ENCODE assay signal across 8 mouse cellular contexts in genomic region chrX:159255123-159255978, GRCm38 (mm10). TPM values are rescaled to one million over a fixed set of nuclear protein-coding genes. Genes with fewer than 3 reads are reported as not detected.
DNase-seq lines count a peak whose midpoint lies in the region; ATAC-seq and TF ChIP-seq lines count a peak whose summit lies in the region.

No protein-coding gene starts in this region.

- peak; percentile 61 to 82; a peak in 3 of 4 replicates for TF ChIP-seq POLR2A in MEL (IDR thresholded peaks at IDR 0.05; ENCODE audit: control insufficient read depth in 1 of 2, insufficient read depth in 1 of 2, low read depth in 1 of 2, low read length in 2 of 2, poor library complexity in 1 of 2)

- peaks cover 0 to 18% of the 10 kb centered on the region in 2 experiments; a peak in 3 of 4 replicates for H3K4me1 ChIP-seq in MEL (ENCODE audit: control insufficient read depth in 1 of 2, insufficient read depth in 2 of 2, low read length in 2 of 2)
- H3K4me1 ChIP-seq in forebrain, postnatal 0 days (ENCODE audit: insufficient read depth), result no peaks in the 10 kb centered on the region
- H3K4me1 ChIP-seq in lung, postnatal 0 days (ENCODE audit: insufficient read depth, low read depth, low read length), result no peaks in the 10 kb centered on the region

- peak overlapping the region; percentile 64 for H3K4me2 ChIP-seq in forebrain, postnatal 0 days (ENCODE audit: low read depth)
- peak overlapping the region; percentile 62 for H3K4me2 ChIP-seq in lung, postnatal 0 days (replicated peaks; ENCODE audit: low read depth, low read length)

- ATAC-seq in forebrain, postnatal 0 days, result peak; percentile 96
- ATAC-seq in lung, postnatal 0 days, result peak; percentile 96

- 27% methylated on average over 56 of the region's 71 CpGs for WGBS in forebrain, postnatal 0 days
- WGBS in lung, postnatal 0 days, result 18% methylated on average over 36 of the region's 71 CpGs

- peak overlapping the region; percentile 82 to 100 for H3K4me3 ChIP-seq in MEL (ENCODE audit: control insufficient read depth in 1 of 2, insufficient read depth in 1 of 2, low read depth in 2 of 2, low read length in 2 of 2)
- peak overlapping the region; percentile 54 for H3K4me3 ChIP-seq in forebrain, postnatal 0 days (ENCODE audit: low read depth, low read length)
- peak overlapping the region; percentile 62 for H3K4me3 ChIP-seq in lung, postnatal 0 days (ENCODE audit: low read depth, low read length)

- TF ChIP-seq RAD21 in MEL (IDR thresholded peaks at IDR 0.05; ENCODE audit: low read depth, low read length), result no peak

- peak overlapping the region; percentile 98 for H3K9ac ChIP-seq in MEL (ENCODE audit: control insufficient read depth, low read depth, low read length, poor library complexity, severe bottlenecking)
- peak overlapping the region; percentile 57 for H3K9ac ChIP-seq in forebrain, postnatal 0 days
- peak overlapping the region; percentile 50; the same call in 1 of the 2 replicates for H3K9ac ChIP-seq in lung, postnatal 0 days (replicated peaks; ENCODE audit: low read depth)

- H3K27me3 ChIP-seq in MEL (ENCODE audit: control insufficient read depth in 1 of 2, insufficient read depth in 2 of 2, low read length in 2 of 2), result peaks cover 5 to 8% of the 10 kb centered on the region in 2 experiments
- no peaks in the 10 kb centered on the region for H3K27me3 ChIP-seq in forebrain, postnatal 0 days (ENCODE audit: insufficient read depth, low read length)
- H3K27me3 ChIP-seq in lung, postnatal 0 days (replicated peaks; ENCODE audit: insufficient read depth, low read length), result no peaks in the 10 kb centered on the region

- no peaks in the 10 kb centered on the region for H3K9me3 ChIP-seq in MEL (replicated peaks; ENCODE audit: insufficient read depth, low read length)
- H3K9me3 ChIP-seq in forebrain, postnatal 0 days (ENCODE audit: low read length), result no peaks in the 10 kb centered on the region
- H3K9me3 ChIP-seq in lung, postnatal 0 days (ENCODE audit: low read length), result no peaks in the 10 kb centered on the region

- H3K79me2 ChIP-seq in MEL (ENCODE audit: control insufficient read depth, insufficient read depth, low read length, poor library complexity), result peaks cover 16% of the 10 kb centered on the region

- TF ChIP-seq EP300 in MEL (IDR thresholded peaks at IDR 0.05; ENCODE audit: low read depth in 1 of 2, low read length in 2 of 2), result no peak
- no peak for TF ChIP-seq EP300 in lung, postnatal 0 days (IDR thresholded peaks at IDR 0.05)

- peak overlapping the region; percentile 82 for H3K27ac ChIP-seq in MEL (ENCODE audit: control insufficient read depth, low read depth, low read length)
- H3K27ac ChIP-seq in forebrain, postnatal 0 days (ENCODE audit: low read depth, low read length), result peak overlapping the region; percentile 81
- peak overlapping the region; percentile 87 for H3K27ac ChIP-seq in lung, postnatal 0 days (ENCODE audit: low read length)

- peak in 2 of 3 experiments; percentile 7 to 29; a peak in 2 of 6 replicates for TF ChIP-seq CTCF in MEL (IDR thresholded peaks at IDR 0.05 in 2 of 3, conservative IDR thresholded peaks at IDR 0.05 in 1 of 3; ENCODE audit: control insufficient read depth in 1 of 3, insufficient read depth in 1 of 3, low read depth in 2 of 3, low read length in 3 of 3, poor library complexity in 1 of 3, severe bottlenecking in 1 of 3)
- TF ChIP-seq CTCF in forebrain, postnatal 0 days (IDR thresholded peaks at IDR 0.05; ENCODE audit: low read depth), result peak; percentile 53
- peak; percentile 55 for TF ChIP-seq CTCF in lung, postnatal 0 days (IDR thresholded peaks at IDR 0.05)

- H3K36me3 ChIP-seq in MEL (ENCODE audit: control insufficient read depth in 1 of 2, insufficient read depth in 2 of 2, low read length in 2 of 2), result peaks cover 0 to 10% of the 10 kb centered on the region in 2 experiments; a peak in 2 of 4 replicates
- H3K36me3 ChIP-seq in forebrain, postnatal 0 days (ENCODE audit: insufficient read depth), result no peaks in the 10 kb centered on the region
- no peaks in the 10 kb centered on the region for H3K36me3 ChIP-seq in lung, postnatal 0 days (ENCODE audit: insufficient read depth, low read length)

- DNase-seq in MEL (ENCODE audit: low read depth, low spot score), result peak; percentile 97
- DNase-seq in cerebellum, adult 18-20 months, result peak; percentile 84 to 86
- peak; percentile 87 for DNase-seq in forebrain, postnatal 0 days
- peak; percentile 88 for DNase-seq in heart, postnatal 4 days
- peak; percentile 72 to 79 for DNase-seq in layer of hippocampus, postnatal 10 days (ENCODE audit: low spot score in 2 of 2)
- peak; percentile 94 for DNase-seq in lung, postnatal 0 days (ENCODE audit: low spot score)
- peak; percentile 41 for DNase-seq in ovary, postnatal 10 days (ENCODE audit: low spot score)
- peak; percentile 89 for DNase-seq in thymus, postnatal 0 days (ENCODE audit: low spot score)

TF ChIP-seq in MEL, 35 proteins besides CTCF, POLR2A, EP300 and RAD21:
- peak; percentile 92; the same call in 1 of the 2 replicates for TF ChIP-seq MAZ (IDR thresholded peaks at IDR 0.05; ENCODE audit: low read depth, low read length)
- peak; percentile 58; the same call in 1 of the 2 replicates for TF ChIP-seq POLR2AphosphoS2 (IDR thresholded peaks at IDR 0.05; ENCODE audit: low read length)
- TF ChIP-seq NRF1 (IDR thresholded peaks at IDR 0.05; ENCODE audit: insufficient read depth, low read depth, low read length, poor library complexity, severe bottlenecking), result peak; percentile 67
- TF ChIP-seq TCF12 (IDR thresholded peaks at IDR 0.05; ENCODE audit: low read depth, low read length), result 0 out of 2 replicates have a peak, but pooled peaks have one; percentile 44
- no peak for TF ChIP-seq ZNF384 (IDR thresholded peaks at IDR 0.05; ENCODE audit: low read depth, low read length)
- peak; percentile 13 for TF ChIP-seq SIN3A (IDR thresholded peaks at IDR 0.05; ENCODE audit: low read length)
- TF ChIP-seq HCFC1 (IDR thresholded peaks at IDR 0.05; ENCODE audit: low read depth, low read length), result peak; percentile 68
- peak; percentile 74 for TF ChIP-seq ELF1 (IDR thresholded peaks at IDR 0.05; ENCODE audit: low read depth, low read length)
- TF ChIP-seq JUND (IDR thresholded peaks at IDR 0.05; ENCODE audit: low read depth, low read length), result no peak
- no peak for TF ChIP-seq TAL1 (IDR thresholded peaks at IDR 0.05; ENCODE audit: low read length)
- no peak for TF ChIP-seq ETS1 (IDR thresholded peaks at IDR 0.05; ENCODE audit: low read depth, low read length)
- TF ChIP-seq MAFK (IDR thresholded peaks at IDR 0.05; ENCODE audit: borderline replicate concordance, low read depth, low read length), result no peak
- peak; percentile 73 for TF ChIP-seq NELFE (IDR thresholded peaks at IDR 0.05; ENCODE audit: low read depth, low read length)
- TF ChIP-seq BHLHE40 (IDR thresholded peaks at IDR 0.05; ENCODE audit: borderline replicate concordance, low read depth, low read length), result no peak
- TF ChIP-seq KAT2A (conservative IDR thresholded peaks at IDR 0.05; ENCODE audit: low read depth, low read length), result no peak
- no peak for TF ChIP-seq GABPA (IDR thresholded peaks at IDR 0.05; ENCODE audit: low read depth, low read length)
- peak; percentile 77 for TF ChIP-seq ZMIZ1 (IDR thresholded peaks at IDR 0.05; ENCODE audit: low read depth, low read length)
- TF ChIP-seq SMC3 (IDR thresholded peaks at IDR 0.05; ENCODE audit: low read depth, low read length), result no peak; the same call in 1 of the 2 replicates
- no peak for TF ChIP-seq ZKSCAN1 (IDR thresholded peaks at IDR 0.05; ENCODE audit: low read depth, low read length)

RNA-seq across cellular contexts. Expression of gene Rps6ka3, which starts 45.2 kb away (rescaled TPM):
- total RNA-seq in MEL (2012; rRNA removed), result 10.9 and 11.6 TPM in 2 replicates
- polyA plus RNA-seq in MEL (2012; ENCODE audit: insufficient read depth in 1 of 2, insufficient read length in 2 of 2, low read depth in 1 of 2, low replicate concordance in 2 of 2, missing spikeins in 1 of 2), result 10 to 100 TPM in 1 of 2 experiments, not detected in 1; 32.7 TPM
- 17.6 and 21.1 TPM in 2 replicates for total RNA-seq in forebrain, postnatal 0 days (2014; rRNA removed)
- 2.3 and 2.8 TPM in 2 replicates for polyA plus RNA-seq in forebrain, postnatal 0 days (2015; fragmentation: Nextera tagmentation; extraction: Ambion mirVana)
- 10 to 100 TPM; 73.5 to 87.4 TPM for total RNA-seq in heart, postnatal 4 days (2021)
- 10 to 100 TPM; 33.3 to 38.5 TPM for total RNA-seq in layer of hippocampus, postnatal 10 days (2021)
- 6.6 and 6.8 TPM in 2 replicates for polyA plus RNA-seq in lung, postnatal 0 days (2015; fragmentation: Nextera tagmentation; extraction: Ambion mirVana)
- 6.0 and 7.4 TPM in 2 replicates for polyA plus RNA-seq in thymus, postnatal 0 days (2015; fragmentation: Nextera tagmentation; extraction: Ambion mirVana)

Comparison
In these comparisons a context has a peak if more than half of its experiments do, and no peak if none do; other contexts are left out.
1. Peak in every context shown above with its lines: DNase-seq, ATAC-seq, H3K4me3 ChIP-seq and H3K27ac ChIP-seq.
2. DNase-seq: peak in every context shown above with its lines; median percentile 97 in MEL; 94 in lung, postnatal 0 days; 89 in thymus, postnatal 0 days; 88 in heart, postnatal 4 days; 87 in forebrain, postnatal 0 days; 85 in cerebellum, adult 18-20 months; 76 in layer of hippocampus, postnatal 10 days; 41 in ovary, postnatal 10 days.